In genomic region chr6:39419851-39420721, GRCm38 (mm10) we compare ENCODE assay signal across 8 mouse cellular contexts. TPM values are rescaled to one million over a fixed set of nuclear protein-coding genes. Genes with fewer than 3 reads are reported as not detected.
A peak's percentile ranks its signal among the peaks of the same experiment; 100 is the strongest.
DNase-seq lines count a peak whose midpoint lies in the region; ATAC-seq and TF ChIP-seq lines count a peak whose summit lies in the region.

Gene Mkrn1, minus strand, starts transcription at chr6:39420462.

- no peaks in the 10 kb centered on the region for H3K9me3 ChIP-seq in embryonic facial prominence, embryonic 15.5 days (replicated peaks)
- H3K9me3 ChIP-seq in kidney, embryonic 14.5 days (ENCODE audit: control insufficient read depth, low read length): no peaks in the 10 kb centered on the region
- H3K9me3 ChIP-seq in limb, embryonic 15.5 days: no peaks in the 10 kb centered on the region

- peak; percentile 95; the same call in 1 of the 2 replicates for TF ChIP-seq POLR2A in bone marrow, adult 2 months (IDR thresholded peaks at IDR 0.05; ENCODE audit: borderline replicate concordance, control insufficient read depth, low read depth, low read length)

- peak; percentile 92 for ATAC-seq in embryonic facial prominence, embryonic 15.5 days (ENCODE audit: insufficient number of reproducible peaks, low FRiP score, low TSS enrichment, low read depth)
- ATAC-seq in kidney, embryonic 14.5 days (ENCODE audit: low FRiP score, low TSS enrichment): peak; percentile 93
- peak; percentile 87 for ATAC-seq in limb, embryonic 15.5 days (ENCODE audit: insufficient number of reproducible peaks, low FRiP score, low TSS enrichment, low read depth)

- H3K27ac ChIP-seq in bone marrow, adult 2 months (ENCODE audit: control insufficient read depth, insufficient read depth, low read depth, low read length, poor library complexity): peak within 1 kb of the TSS; percentile 95
- H3K27ac ChIP-seq in embryonic facial prominence, embryonic 15.5 days (replicated peaks): peak within 1 kb of the TSS; percentile 86
- peak within 1 kb of the TSS; percentile 76 for H3K27ac ChIP-seq in kidney, embryonic 14.5 days (ENCODE audit: low read depth, low read length)
- H3K27ac ChIP-seq in limb, embryonic 15.5 days: peak within 1 kb of the TSS; percentile 82

- WGBS in bone marrow, adult 2 months: under 1% methylated on average over 82 of the region's 82 CpGs
- WGBS in embryonic facial prominence, embryonic 15.5 days: under 1% methylated on average over 66 of the region's 82 CpGs
- under 1% methylated on average over 68 of the region's 82 CpGs for WGBS in kidney, embryonic 14.5 days
- WGBS in limb, embryonic 15.5 days: under 1% methylated on average over 75 of the region's 82 CpGs

- no peaks in the 10 kb centered on the region for H3K36me3 ChIP-seq in embryonic facial prominence, embryonic 15.5 days
- no peaks in the 10 kb centered on the region for H3K36me3 ChIP-seq in kidney, embryonic 14.5 days (ENCODE audit: control insufficient read depth, insufficient read depth, low read length)
- H3K36me3 ChIP-seq in limb, embryonic 15.5 days: no peaks in the 10 kb centered on the region

- H3K27me3 ChIP-seq in embryonic facial prominence, embryonic 15.5 days: peaks cover 4% of the 10 kb centered on the region
- H3K27me3 ChIP-seq in kidney, embryonic 14.5 days (ENCODE audit: control insufficient read depth, insufficient read depth, low read length): peaks cover 3% of the 10 kb centered on the region; the same call in 1 of the 2 replicates
- H3K27me3 ChIP-seq in limb, embryonic 15.5 days: peaks cover 25% of the 10 kb centered on the region; the same call in 1 of the 2 replicates

- no peak for TF ChIP-seq CTCF in bone marrow, adult 2 months (IDR thresholded peaks at IDR 0.05; ENCODE audit: control insufficient read depth, insufficient read depth, low read length)

- peak; percentile 72 for DNase-seq in 416B (ENCODE audit: low read depth)
- peak; percentile 58 to 78 for DNase-seq in heart, adult 9 months (ENCODE audit: low spot score in 2 of 2)
- DNase-seq in monocyte, adult 2 months (ENCODE audit: low read depth in 1 of 2, low spot score in 2 of 2): peak; percentile 16 to 56
- DNase-seq in spleen, postnatal 36 days (ENCODE audit: low spot score in 2 of 2): peak; percentile 78 to 88

- H3K9ac ChIP-seq in embryonic facial prominence, embryonic 15.5 days: peak within 1 kb of the TSS; percentile 66
- H3K9ac ChIP-seq in kidney, embryonic 14.5 days (ENCODE audit: low read depth, low read length): peak within 1 kb of the TSS; percentile 78
- peak within 1 kb of the TSS; percentile 74 for H3K9ac ChIP-seq in limb, embryonic 15.5 days

- H3K4me2 ChIP-seq in embryonic facial prominence, embryonic 15.5 days (replicated peaks): peak within 1 kb of the TSS; percentile 63
- H3K4me2 ChIP-seq in kidney, embryonic 14.5 days (replicated peaks; ENCODE audit: low read depth, low read length): peak within 1 kb of the TSS; percentile 68
- H3K4me2 ChIP-seq in limb, embryonic 15.5 days: peak within 1 kb of the TSS; percentile 74

- H3K4me1 ChIP-seq in bone marrow, adult 2 months (ENCODE audit: control insufficient read depth, insufficient read depth, low read length): peaks cover 3% of the 10 kb centered on the region
- H3K4me1 ChIP-seq in embryonic facial prominence, embryonic 15.5 days: peaks cover 8% of the 10 kb centered on the region; the same call in 1 of the 2 replicates
- 0 out of 2 replicates have a peak, but pooled peaks cover 4% of the 10 kb centered on the region for H3K4me1 ChIP-seq in kidney, embryonic 14.5 days (ENCODE audit: control insufficient read depth, insufficient read depth, low read length)
- peaks cover 9% of the 10 kb centered on the region for H3K4me1 ChIP-seq in limb, embryonic 15.5 days

- peak within 1 kb of the TSS; percentile 94 for H3K4me3 ChIP-seq in bone marrow, adult 2 months (replicated peaks; ENCODE audit: control insufficient read depth, low read depth, low read length)
- H3K4me3 ChIP-seq in embryonic facial prominence, embryonic 15.5 days (replicated peaks): peak within 1 kb of the TSS; percentile 97
- peak within 1 kb of the TSS; percentile 97 for H3K4me3 ChIP-seq in kidney, embryonic 14.5 days (ENCODE audit: low read length)
- H3K4me3 ChIP-seq in limb, embryonic 15.5 days: peak within 1 kb of the TSS; percentile 94

RNA-seq across cellular contexts. Expression of gene Mkrn1, which starts in this region (rescaled TPM):
- polyA plus RNA-seq in bone marrow, adult 2 months (2011; ENCODE audit: insufficient read depth, insufficient read length, low replicate concordance, missing spikeins): 291 and 446 TPM in 2 replicates
- polyA plus RNA-seq in embryonic facial prominence, embryonic 15.5 days (2015; fragmentation: Nextera tagmentation; extraction: Ambion mirVana): 59.5 and 64.3 TPM in 2 replicates
- 45.5 and 65.2 TPM in 2 replicates for polyA plus RNA-seq in kidney, embryonic 14.5 days (2014; fragmentation: Nextera tagmentation; extraction: Ambion mirVana)
- 47.8 and 59.8 TPM in 2 replicates for polyA plus RNA-seq in limb, embryonic 15.5 days (2015; fragmentation: Nextera tagmentation; extraction: Ambion mirVana)

Comparison
In these comparisons a context has a peak if more than half of its experiments do, and no peak if none do; other contexts are left out.
1. Peak in every context shown above with its lines: DNase-seq, ATAC-seq, H3K4me3 ChIP-seq and H3K27ac ChIP-seq.